Mouse (Mus musculus): Measurements from ENCODE around the gene Gm20662.

Gm20662 gene

DNA sequence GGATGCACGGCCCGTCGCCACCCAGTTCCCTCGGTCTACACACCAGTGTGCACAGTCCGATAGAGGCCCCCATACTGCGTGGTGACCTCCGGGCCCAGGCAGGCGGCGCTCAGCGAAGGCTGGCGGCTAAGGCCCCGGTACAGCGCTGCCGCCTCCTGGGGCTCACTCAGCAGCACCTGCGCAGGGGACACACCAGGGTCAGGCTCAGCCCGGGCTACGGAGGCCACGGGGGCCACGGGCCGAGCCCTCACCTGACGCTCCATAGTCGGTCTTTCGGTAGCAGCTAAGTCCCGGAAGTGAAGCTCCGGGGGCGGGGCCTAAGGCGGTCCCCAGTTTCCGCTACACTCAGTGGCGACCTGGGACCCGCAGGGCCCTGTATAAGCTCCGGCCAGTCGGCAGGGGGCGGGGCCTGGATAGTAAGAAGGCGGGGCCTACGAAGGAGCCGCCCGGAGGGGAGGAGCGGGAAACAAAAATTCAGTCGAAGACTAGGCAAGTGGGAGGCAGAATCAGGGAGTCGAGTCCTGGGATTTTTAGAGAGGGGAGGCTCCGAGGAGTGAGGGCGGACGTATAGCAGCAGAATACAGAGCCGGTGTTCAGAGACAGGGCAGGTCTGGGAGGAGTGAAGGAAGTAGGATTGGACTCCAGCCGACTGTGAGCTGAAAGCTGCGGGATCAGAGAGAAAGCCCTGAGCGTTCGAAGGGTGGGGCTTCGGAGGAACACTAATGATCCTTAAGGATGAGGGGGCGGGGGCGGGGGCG, 98.2 kb downstream of the Gm20662 start, which contains the start of gene Apeh:
TSS of gene Apeh (minus strand) at position 423 of the 758 bp plus-strand sequence.
- DNase-seq, result peak; percentile 97
